Mouse (Mus musculus): ENCODE measurements around the gene Grip1. TPM values are rescaled to one million over a fixed set of nuclear protein-coding genes. Genes with fewer than 3 reads are reported as not detected.

The Grip1 gene
- polyA plus RNA-seq, 1 experiment from 2014 or later = 4.7 TPM

DNA sequence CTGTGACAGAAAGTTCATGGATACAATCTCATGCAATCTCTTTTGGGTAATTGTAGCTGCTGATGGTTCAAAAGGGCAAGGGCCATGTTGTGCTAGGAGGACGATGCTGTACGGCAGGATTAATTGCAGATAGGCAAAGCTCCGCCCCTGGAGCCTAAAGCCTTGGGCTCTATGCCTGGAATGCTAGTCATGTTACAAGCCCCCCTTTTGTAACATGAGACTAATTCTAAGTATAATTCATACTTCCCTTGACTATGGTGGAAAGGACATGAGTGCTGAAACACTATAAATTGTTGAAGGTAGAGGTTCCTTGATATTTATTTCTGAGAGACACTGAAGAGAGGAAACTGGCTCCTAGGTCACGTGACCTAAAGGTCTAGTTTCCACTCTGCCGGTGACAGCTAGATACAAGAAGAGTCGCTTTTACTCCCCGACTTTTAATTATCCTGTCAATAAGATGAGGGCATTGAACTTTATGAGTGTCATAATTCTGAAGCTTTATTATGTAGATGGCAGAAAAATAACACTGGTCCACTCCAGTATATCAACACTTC is 399.0 kb downstream of the Grip1 start:
- 50% methylated on average over 7 of the region's 7 CpGs for WGBS

DNA sequence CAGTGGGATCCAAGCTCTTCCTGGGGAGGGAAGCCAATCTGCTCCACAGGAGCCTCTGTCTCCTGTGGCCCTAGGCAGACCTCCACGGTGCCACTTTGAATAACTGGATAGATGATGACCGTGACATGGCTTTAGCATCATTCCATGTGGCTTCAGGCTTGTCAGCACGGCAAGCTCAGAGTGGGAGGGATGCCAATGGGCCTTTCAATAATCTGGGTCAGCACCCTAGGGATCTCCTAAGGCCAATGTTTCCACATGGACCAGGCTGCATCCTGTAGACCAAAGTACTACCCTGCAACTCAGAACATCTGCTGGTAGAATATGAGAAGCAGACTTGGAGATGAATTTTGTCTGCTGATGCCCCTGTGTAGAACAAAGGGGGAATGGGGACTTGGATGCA is 414.1 kb downstream of the Grip1 start:
- no peaks in the 10 kb centered on the region for H3K36me3 ChIP-seq
- no peak overlapping the region for H3K4me2 ChIP-seq
- ATAC-seq (ENCODE audit: insufficient number of reproducible peaks, insufficient read depth, low FRiP score, low TSS enrichment, low read depth) = no peak
- H3K4me3 ChIP-seq = no peak overlapping the region
- 0 out of 2 replicates have a peak, but pooled peaks cover 3% of the 10 kb centered on the region for H3K4me1 ChIP-seq
- no peak overlapping the region for H3K9ac ChIP-seq
- H3K27ac ChIP-seq = no peak overlapping the region
- H3K9me3 ChIP-seq = peaks cover 17% of the 10 kb centered on the region
- no peaks in the 10 kb centered on the region for H3K27me3 ChIP-seq
- 45% methylated on average over 3 of the region's 3 CpGs for WGBS

More for the DNA sequence above, 399.0 kb downstream of the Grip1 start:
- Histone ChIP-seq H3K4me3 (no peak overlapping the region), H3K4me1 (peaks cover 7% of the 10 kb centered on the region), H3K36me3 (no peaks in the 10 kb centered on the region), H3K9ac (no peak overlapping the region), H3K27ac (no peak overlapping the region), H3K27me3 (no peaks in the 10 kb centered on the region), H3K9me3 (no peaks in the 10 kb centered on the region), H3K4me2 (no peak overlapping the region)
- ATAC-seq (ENCODE audit: insufficient number of reproducible peaks, insufficient read depth, low FRiP score, low TSS enrichment, low read depth) = no peak

GRCm38 (mm10) chr10:119868995-119869579 is 415.5 kb downstream of the Grip1 start:
- ATAC-seq (ENCODE audit: insufficient number of reproducible peaks, insufficient read depth, low FRiP score, low TSS enrichment, low read depth) = no peak
- WGBS = 87% methylated on average over 11 of the region's 11 CpGs

DNA sequence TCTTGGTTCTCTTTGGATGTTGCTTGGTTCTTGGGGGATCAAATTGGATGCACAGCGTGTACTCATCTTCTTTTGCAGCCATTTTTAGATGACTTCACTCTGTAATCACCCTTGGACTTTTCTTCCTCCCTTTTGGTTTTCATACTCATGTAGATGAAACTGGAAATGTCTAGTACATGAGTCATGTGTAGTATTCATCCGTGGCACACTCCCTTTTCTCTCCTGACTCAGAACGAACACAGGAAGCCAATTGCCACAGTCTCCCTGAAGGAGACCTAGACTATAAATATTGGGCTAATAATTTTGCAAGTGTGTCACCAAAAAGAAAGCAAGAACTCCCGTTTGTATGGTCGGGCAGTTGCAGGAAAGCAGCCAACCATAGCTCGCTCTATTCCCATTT is 423.1 kb downstream of the Grip1 start:
- no peak for ATAC-seq (ENCODE audit: insufficient number of reproducible peaks, insufficient read depth, low FRiP score, low TSS enrichment, low read depth)
- H3K36me3 ChIP-seq = no peaks in the 10 kb centered on the region
- H3K27me3 ChIP-seq = no peaks in the 10 kb centered on the region
- peaks cover 5% of the 10 kb centered on the region; the same call in 1 of the 2 replicates for H3K4me1 ChIP-seq
- no peak overlapping the region for H3K4me3 ChIP-seq
- 82% methylated on average over 6 of the region's 6 CpGs for WGBS
- H3K27ac ChIP-seq = no peak overlapping the region
- no peak overlapping the region for H3K4me2 ChIP-seq
- no peaks in the 10 kb centered on the region for H3K9me3 ChIP-seq
- no peak overlapping the region for H3K9ac ChIP-seq

More at GRCm38 (mm10) chr10:119868995-119869579, 415.5 kb downstream of the Grip1 start:
- 0 out of 2 replicates have a peak, but pooled peaks cover 3% of the 10 kb centered on the region for H3K4me1 ChIP-seq
- no peak overlapping the region for H3K4me3 ChIP-seq
- H3K9me3 ChIP-seq = peaks cover 17% of the 10 kb centered on the region
- no peaks in the 10 kb centered on the region for H3K27me3 ChIP-seq
- no peak overlapping the region for H3K4me2 ChIP-seq
- no peak overlapping the region for H3K27ac ChIP-seq
- no peaks in the 10 kb centered on the region for H3K36me3 ChIP-seq
- no peak overlapping the region for H3K9ac ChIP-seq

GRCm38 (mm10) chr10:119878331-119878730 is 424.7 kb downstream of the Grip1 start:
- ATAC-seq (ENCODE audit: insufficient number of reproducible peaks, insufficient read depth, low FRiP score, low TSS enrichment, low read depth) = no peak
- no peak overlapping the region for H3K9ac ChIP-seq
- no peak overlapping the region for H3K4me2 ChIP-seq
- H3K36me3 ChIP-seq = no peaks in the 10 kb centered on the region
- no peaks in the 10 kb centered on the region for H3K27me3 ChIP-seq
- no peaks in the 10 kb centered on the region for H3K9me3 ChIP-seq
- no peak overlapping the region for H3K27ac ChIP-seq
- peaks cover 5% of the 10 kb centered on the region; the same call in 1 of the 2 replicates for H3K4me1 ChIP-seq
- no peak overlapping the region for H3K4me3 ChIP-seq
- WGBS = 58% methylated on average over 12 of the region's 12 CpGs

GRCm38 (mm10) chr10:119884591-119884990 is 431.0 kb downstream of the Grip1 start:
- no peaks in the 10 kb centered on the region for H3K9me3 ChIP-seq
- no peak overlapping the region for H3K4me2 ChIP-seq
- no peaks in the 10 kb centered on the region for H3K27me3 ChIP-seq
- H3K4me3 ChIP-seq = no peak overlapping the region
- 66% methylated on average over 9 of the region's 9 CpGs for WGBS
- H3K9ac ChIP-seq = no peak overlapping the region
- no peak for ATAC-seq (ENCODE audit: insufficient number of reproducible peaks, insufficient read depth, low FRiP score, low TSS enrichment, low read depth)
- H3K4me1 ChIP-seq = no peaks in the 10 kb centered on the region
- no peak overlapping the region for H3K27ac ChIP-seq
- no peaks in the 10 kb centered on the region for H3K36me3 ChIP-seq

DNA sequence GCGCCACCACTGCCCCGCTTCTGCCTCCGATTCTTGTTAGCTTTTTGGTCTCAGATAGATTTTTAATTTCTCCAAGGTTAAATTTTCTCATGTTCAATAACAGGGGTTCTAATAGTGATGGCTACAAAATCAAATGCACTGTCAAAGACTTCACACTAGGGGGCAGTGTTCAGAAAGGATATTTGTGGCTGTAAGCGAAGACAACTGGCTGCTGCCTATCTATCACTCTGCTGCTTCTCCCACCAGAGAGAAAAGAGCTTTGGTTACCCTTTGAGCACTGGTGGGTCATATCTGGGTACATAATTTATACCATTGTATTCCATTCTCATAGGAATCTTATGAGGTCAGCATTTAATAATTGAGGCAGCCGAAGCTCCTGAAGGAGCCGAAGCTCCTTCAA is 431.9 kb downstream of the Grip1 start:
- H3K4me2 ChIP-seq = no peak overlapping the region
- no peak for ATAC-seq (ENCODE audit: insufficient number of reproducible peaks, insufficient read depth, low FRiP score, low TSS enrichment, low read depth)
- H3K36me3 ChIP-seq = no peaks in the 10 kb centered on the region
- H3K9ac ChIP-seq = no peak overlapping the region
- WGBS = 82% methylated on average over 6 of the region's 6 CpGs
- no peak overlapping the region for H3K27ac ChIP-seq
- no peak overlapping the region for H3K4me3 ChIP-seq
- H3K27me3 ChIP-seq = no peaks in the 10 kb centered on the region
- H3K9me3 ChIP-seq = no peaks in the 10 kb centered on the region
- H3K4me1 ChIP-seq = no peaks in the 10 kb centered on the region

- no peak for ATAC-seq (ENCODE audit: insufficient number of reproducible peaks, insufficient read depth, low FRiP score, low TSS enrichment, low read depth)
- H3K9me3 ChIP-seq = peaks cover 8% of the 10 kb centered on the region
- no peak overlapping the region for H3K27ac ChIP-seq
- WGBS = 75% methylated on average over 1 of the region's 1 CpGs
- H3K27me3 ChIP-seq = no peaks in the 10 kb centered on the region
- H3K4me2 ChIP-seq = no peak overlapping the region
- no peak overlapping the region for H3K4me3 ChIP-seq
- no peak overlapping the region for H3K9ac ChIP-seq
- no peaks in the 10 kb centered on the region for H3K36me3 ChIP-seq
- no peaks in the 10 kb centered on the region for H3K4me1 ChIP-seq
These were observed 433.1 kb downstream of the Grip1 start for GRCm38 (mm10) chr10:119886681-119887080.

DNA sequence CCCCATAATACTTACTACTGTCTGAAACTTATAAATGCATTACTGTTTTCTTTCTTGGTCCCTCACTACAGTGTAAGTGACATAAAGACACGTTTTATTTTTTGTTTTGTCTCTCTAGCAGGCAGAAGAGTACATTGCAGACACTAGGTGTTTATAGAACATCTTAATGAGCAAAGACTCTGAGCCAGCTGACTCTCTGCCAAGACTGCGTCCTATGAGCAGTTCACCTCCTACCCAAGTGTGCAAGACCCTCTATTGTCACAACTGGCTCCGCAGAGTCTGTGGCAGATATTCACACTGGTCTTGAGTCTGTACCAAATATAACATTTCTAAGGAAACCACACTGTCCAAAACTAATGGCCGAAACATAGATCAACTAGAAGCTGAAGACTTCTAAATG is 449.1 kb downstream of the Grip1 start:
- ATAC-seq (ENCODE audit: insufficient number of reproducible peaks, insufficient read depth, low FRiP score, low TSS enrichment, low read depth) = no peak
- Histone ChIP-seq H3K9ac (no peak overlapping the region), H3K27me3 (no peaks in the 10 kb centered on the region), H3K4me3 (no peak overlapping the region), H3K4me2 (no peak overlapping the region), H3K27ac (no peak overlapping the region), H3K9me3 (no peaks in the 10 kb centered on the region), H3K36me3 (no peaks in the 10 kb centered on the region), H3K4me1 (no peaks in the 10 kb centered on the region)
- 79% methylated on average over 4 of the region's 4 CpGs for WGBS

- no peaks in the 10 kb centered on the region for H3K36me3 ChIP-seq
- H3K4me2 ChIP-seq = no peak overlapping the region
- H3K4me3 ChIP-seq = no peak overlapping the region
- H3K27ac ChIP-seq = no peak overlapping the region
- no peak overlapping the region for H3K9ac ChIP-seq
- ATAC-seq (ENCODE audit: insufficient number of reproducible peaks, insufficient read depth, low FRiP score, low TSS enrichment, low read depth) = no peak
- H3K27me3 ChIP-seq = no peaks in the 10 kb centered on the region
- H3K9me3 ChIP-seq = no peaks in the 10 kb centered on the region
- no peaks in the 10 kb centered on the region for H3K4me1 ChIP-seq
- 52% methylated on average over 7 of the region's 7 CpGs for WGBS
These were observed 453.2 kb downstream of the Grip1 start for GRCm38 (mm10) chr10:119906869-119907268.

- H3K9me3 ChIP-seq = no peaks in the 10 kb centered on the region
- no peak overlapping the region for H3K4me2 ChIP-seq
- 89% methylated on average over 9 of the region's 9 CpGs for WGBS
- H3K9ac ChIP-seq = no peak overlapping the region
- H3K27me3 ChIP-seq = no peaks in the 10 kb centered on the region
- no peaks in the 10 kb centered on the region for H3K36me3 ChIP-seq
- ATAC-seq (ENCODE audit: insufficient number of reproducible peaks, insufficient read depth, low FRiP score, low TSS enrichment, low read depth) = no peak
- H3K27ac ChIP-seq = no peak overlapping the region
- H3K4me3 ChIP-seq = no peak overlapping the region
- H3K4me1 ChIP-seq = no peaks in the 10 kb centered on the region
These were observed 464.4 kb downstream of the Grip1 start for GRCm38 (mm10) chr10:119917995-119918394.

GRCm38 (mm10) chr10:119927963-119928362 is 474.3 kb downstream of the Grip1 start:
- no peaks in the 10 kb centered on the region for H3K4me1 ChIP-seq
- H3K27me3 ChIP-seq = no peaks in the 10 kb centered on the region
- no peak overlapping the region for H3K4me3 ChIP-seq
- no peaks in the 10 kb centered on the region for H3K9me3 ChIP-seq
- no peak for ATAC-seq (ENCODE audit: insufficient number of reproducible peaks, insufficient read depth, low FRiP score, low TSS enrichment, low read depth)
- H3K4me2 ChIP-seq = no peak overlapping the region
- no peak overlapping the region for H3K27ac ChIP-seq
- no peaks in the 10 kb centered on the region for H3K36me3 ChIP-seq
- no peak overlapping the region for H3K9ac ChIP-seq
- WGBS = 84% methylated on average over 5 of the region's 5 CpGs
